Mouse (Mus musculus) bone marrow macrophage, adult 2 months (primary cell): ENCODE data around the gene Stam2.

ENCODE experiments used
- CTCF ChIP-seq: IDR thresholded peaks from 2 replicates; pipeline ENCODE4 v1.5.1; 2012; ENCODE audit warnings: low read depth, mild to moderate bottlenecking, low read length, moderate library complexity
- POLR2A ChIP-seq: IDR thresholded peaks from 2 replicates; pipeline ENCODE4 v1.6.1; 2012; ENCODE audit warnings: mild to moderate bottlenecking, low read depth, low read length, borderline replicate concordance

DNA sequence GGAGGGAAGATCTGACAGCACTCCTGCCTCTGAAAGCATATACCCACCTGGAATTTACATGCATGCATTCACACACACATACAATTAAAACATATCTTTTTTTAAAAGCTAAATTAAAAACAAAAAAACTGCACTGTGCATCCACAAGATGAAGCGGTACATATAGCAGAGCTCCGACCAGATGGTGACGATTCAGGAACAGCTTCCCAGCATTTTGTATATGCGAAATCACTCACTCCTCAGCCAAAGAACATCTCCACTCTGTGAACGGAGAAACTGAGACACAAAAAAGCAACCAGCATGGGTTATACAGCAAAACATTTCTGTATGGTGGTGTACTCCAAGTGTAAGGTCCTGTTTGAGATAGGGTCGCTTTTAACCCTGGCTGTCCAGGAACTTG is 11.2 kb downstream of the Stam2 start:
- TF ChIP-seq CTCF (no peak), POLR2A (no peak)
